Mouse (Mus musculus): ENCODE measurements at regions not wholly inside any gene's neighbourhood (a gene's known extent, or its start where the extent isn't known, plus 50 kb on each side); places are given as distances from the start of the nearest gene placed in this dataset.

DNA sequence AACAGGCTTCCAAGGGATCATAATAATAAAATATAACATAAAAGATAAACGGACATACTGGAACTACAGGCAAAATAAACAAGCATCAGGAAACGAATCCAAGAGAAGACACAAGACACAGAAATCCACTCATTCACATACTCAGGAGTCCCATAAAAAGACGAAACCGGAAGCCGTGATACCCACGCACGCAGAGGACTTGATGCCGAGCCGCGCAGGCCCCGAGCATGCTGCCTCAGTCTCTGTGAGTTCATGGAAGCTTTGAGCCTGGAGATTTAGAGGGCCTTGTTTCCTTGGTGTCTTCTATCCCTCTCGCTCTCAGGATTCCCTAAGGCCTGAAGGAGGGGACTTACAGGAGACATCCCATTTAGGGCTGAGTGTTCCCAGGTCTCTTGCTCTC, 57.3 kb upstream of the Dyrk2 start:
- TF ChIP-seq CTCF (IDR thresholded peaks at IDR 0.05; ENCODE audit: low read depth): no peak
- no peak for TF ChIP-seq EP300 (optimal IDR thresholded peaks at IDR 0.05)

Data from stomach, postnatal 0 days (tissue).